In genomic region chr16:37622919-37623318, GRCm38 (mm10) we compare ENCODE assay signal across 23 mouse cellular contexts. TPM values are rescaled to one million over a fixed set of nuclear protein-coding genes. Genes with fewer than 3 reads are reported as not detected.
DNase-seq lines count a peak whose midpoint lies in the region; ATAC-seq and TF ChIP-seq lines count a peak whose summit lies in the region.
"Had no signal": no experiment of that assay in that cellular context is flagged by ENCODE, and none has a peak within 500 bp of the region (broad histone marks: within the 10 kb centered on the region; RNA-seq: fewer than 3 reads in every experiment).

No protein-coding gene starts in this region.

- peak; percentile 64 for DNase-seq in heart, adult 11 months
- DNase-seq in heart, postnatal 10 days, result no peak
- DNase-seq in brain, embryonic 14.5 days (ENCODE audit: low read depth), result peak; percentile 26
- peak; percentile 88 for DNase-seq in cerebellum, adult 9-11 months
- DNase-seq in adrenal gland, adult 2 months, result no peak
- DNase-seq in lung, postnatal 25 days (ENCODE audit: low spot score), result no peak
- DNase-seq: adrenal gland, postnatal 10 days; gastrocnemius, postnatal 14 days; kidney, adult 9 months; lung, adult 18-20 months; lung, postnatal 4 days; right cerebral cortex, postnatal 25 days; thymus, postnatal 14 days had no signal

- no peak for TF ChIP-seq POLR2A in brain, embryonic 14.5 days (IDR thresholded peaks at IDR 0.05; ENCODE audit: borderline replicate concordance, extremely low read depth, insufficient read depth, insufficient read length, poor library complexity, severe bottlenecking)

- H3K27me3 ChIP-seq in midbrain, embryonic 15.5 days (replicated peaks), result no peaks in the 10 kb centered on the region
- H3K27me3 ChIP-seq in intestine, postnatal 0 days (replicated peaks; ENCODE audit: control insufficient read depth, insufficient read depth, low read length), result no peaks in the 10 kb centered on the region
- H3K27me3 ChIP-seq: neural tube, embryonic 12.5 days had no signal

- intact Hi-C loops in heart, postnatal 10 days (cut with DNase I), result no loop called here

- no peak for TF ChIP-seq CTCF in brain, embryonic 14.5 days (IDR thresholded peaks at IDR 0.05; ENCODE audit: borderline replicate concordance, extremely low read depth, insufficient read depth, insufficient read length)
- no peak for TF ChIP-seq CTCF in intestine, postnatal 0 days (IDR thresholded peaks at IDR 0.05; ENCODE audit: low read depth)

- peaks cover 16% of the 10 kb centered on the region for H3K4me1 ChIP-seq in midbrain, embryonic 15.5 days
- H3K4me1 ChIP-seq in intestine, postnatal 0 days (replicated peaks; ENCODE audit: control insufficient read depth, insufficient read depth, low read length), result no peaks in the 10 kb centered on the region
- H3K4me1 ChIP-seq: neural tube, embryonic 12.5 days had no signal

- no peak overlapping the region for H3K4me2 ChIP-seq in midbrain, embryonic 15.5 days
- H3K4me2 ChIP-seq in intestine, postnatal 0 days (replicated peaks; ENCODE audit: low read depth), result no peak overlapping the region
- H3K4me2 ChIP-seq: neural tube, embryonic 12.5 days had no signal

- no peaks in the 10 kb centered on the region for H3K9me3 ChIP-seq in midbrain, embryonic 15.5 days
- no peaks in the 10 kb centered on the region for H3K9me3 ChIP-seq in intestine, postnatal 0 days (ENCODE audit: control insufficient read depth)
- H3K9me3 ChIP-seq: neural tube, embryonic 12.5 days had no signal

- ATAC-seq in midbrain, embryonic 15.5 days (replicated peaks), result no peak
- no peak for ATAC-seq in intestine, postnatal 0 days

- no peaks in the 10 kb centered on the region for H3K36me3 ChIP-seq in midbrain, embryonic 15.5 days (replicated peaks)
- no peaks in the 10 kb centered on the region for H3K36me3 ChIP-seq in intestine, postnatal 0 days (ENCODE audit: control insufficient read depth, insufficient read depth)
- H3K36me3 ChIP-seq: neural tube, embryonic 12.5 days had no signal

- 18% methylated on average over 5 of the region's 5 CpGs for WGBS in midbrain, embryonic 15.5 days
- 83% methylated on average over 5 of the region's 5 CpGs for WGBS in intestine, postnatal 0 days

- no peak overlapping the region for H3K4me3 ChIP-seq in midbrain, embryonic 15.5 days
- H3K4me3 ChIP-seq in intestine, postnatal 0 days (ENCODE audit: low read depth, low read length), result no peak overlapping the region
- H3K4me3 ChIP-seq: neural tube, embryonic 12.5 days had no signal

- H3K9ac ChIP-seq in midbrain, embryonic 15.5 days, result no peak overlapping the region
- H3K9ac ChIP-seq in intestine, postnatal 0 days (ENCODE audit: low read depth, low read length), result no peak overlapping the region
- H3K9ac ChIP-seq: neural tube, embryonic 12.5 days had no signal

- peak overlapping the region; percentile 17; the same call in 1 of the 2 replicates for H3K27ac ChIP-seq in midbrain, embryonic 15.5 days
- H3K27ac ChIP-seq in intestine, postnatal 0 days (ENCODE audit: low read depth, low read length), result no peak overlapping the region
- H3K27ac ChIP-seq: neural tube, embryonic 12.5 days; stomach, postnatal 0 days had no signal

RNA-seq across cellular contexts. Expression of gene Ndufb4, which starts 31.3 kb away (rescaled TPM):
- 100 to 1,000 TPM; 124 to 128 TPM for total RNA-seq in heart, postnatal 10 days (2021)
- polyA plus RNA-seq in brain, embryonic 14.5 days (2012; rRNA removed), result 41.7 and 67.5 TPM in 2 replicates
- 46.3 and 49.9 TPM in 2 replicates for polyA plus RNA-seq in midbrain, embryonic 15.5 days (2015; fragmentation: Nextera tagmentation; extraction: Ambion mirVana)
- polyA plus RNA-seq in intestine, postnatal 0 days (2015; fragmentation: Nextera tagmentation; extraction: Ambion mirVana), result 117 and 120 TPM in 2 replicates
- total RNA-seq in adrenal gland, adult 2 months (2021), result 100 to 1,000 TPM; 138 to 192 TPM
- polyA plus RNA-seq in adrenal gland, adult 2 months (2012; rRNA removed), result 67.4 and 80.6 TPM in 2 replicates

RNA-seq across cellular contexts. Expression of gene Hgd, which starts 43.0 kb away (rescaled TPM):
- total RNA-seq in heart, postnatal 10 days (2021), result under 1 TPM in 1 of 2 experiments, not detected in 1; 0.29 TPM
- polyA plus RNA-seq in brain, embryonic 14.5 days (2012; rRNA removed), result 0.07 and 0.18 TPM in 2 replicates
- 0.14 and 0.37 TPM in 2 replicates for polyA plus RNA-seq in midbrain, embryonic 15.5 days (2015; fragmentation: Nextera tagmentation; extraction: Ambion mirVana)
- 2.7 and 4.2 TPM in 2 replicates for polyA plus RNA-seq in intestine, postnatal 0 days (2015; fragmentation: Nextera tagmentation; extraction: Ambion mirVana)
- 1 to 10 TPM in 1 of 2 experiments, under 1 TPM in 1; 0.28 to 1.6 TPM for total RNA-seq in adrenal gland, adult 2 months (2021)
- polyA plus RNA-seq in adrenal gland, adult 2 months (2012; rRNA removed), result not detected in 2 replicates
- total RNA-seq: gastrocnemius, postnatal 14 days; heart, adult 8-10 months; layer of hippocampus, postnatal 25 days; left cerebral cortex, postnatal 36 days; monocyte, adult 5-6 weeks had no signal
- polyA plus RNA-seq: embryonic facial prominence, embryonic 14.5 days; large intestine, adult 2 months; neural tube, embryonic 12.5 days had no signal

Comparison
In these comparisons a context has a peak if more than half of its experiments do, and no peak if none do; other contexts are left out.
1. DNase-seq: peak in heart, adult 11 months (single experiment), brain, embryonic 14.5 days (single experiment) and cerebellum, adult 9-11 months (single experiment); none in heart, postnatal 10 days (0 of 2), adrenal gland, adult 2 months (single experiment) and lung, postnatal 25 days (single experiment).